Mouse (Mus musculus) heart, embryonic 16.5 days (tissue): ENCODE data around the gene Ltn1. TPM values are rescaled to one million over a fixed set of nuclear protein-coding genes. Genes with fewer than 3 reads are reported as not detected.

Source experiments
- ATAC-seq: fragments of 200-750 bp; cut with Nextera tagmentation; replicated peaks from 2 replicates; pipeline ENCODE4 v1.8.0; 2017; ENCODE audit warnings: moderate number of reproducible peaks; ENCODE audit not compliant: insufficient read depth, low FRiP score; ENCODE audit errors: extremely low read depth
- H3K27ac ChIP-seq: fragments of 300-500 bp; sonication (generic); 2 replicates; pipeline ENCODE4 v1.5.1; 2014; ENCODE audit warnings: mild to moderate bottlenecking, low read length, control low read depth, moderate library complexity
- H3K27me3 ChIP-seq: fragments of 300-500 bp; sonication (generic); 2 replicates; pipeline ENCODE4 v1.6.1; 2014; ENCODE audit warnings: low read length, mixed read lengths; ENCODE audit not compliant: control insufficient read depth, insufficient read depth
- H3K36me3 ChIP-seq: fragments of 300-500 bp; sonication (generic); 2 replicates; pipeline ENCODE4 v1.6.1; 2014; ENCODE audit not compliant: control insufficient read depth, insufficient read depth
- H3K4me1 ChIP-seq: fragments of 300-500 bp; sonication (generic); 2 replicates; pipeline ENCODE4 v1.6.1; 2014; ENCODE audit warnings: low read length, mixed read lengths; ENCODE audit not compliant: control insufficient read depth, insufficient read depth
- H3K4me2 ChIP-seq: fragments of 300-500 bp; sonication (generic); 2 replicates; pipeline ENCODE4 v1.6.1; 2014; ENCODE audit warnings: low read depth, mild to moderate bottlenecking, control low read depth, low read length
- H3K4me3 ChIP-seq: fragments of 300-500 bp; sonication (generic); 2 replicates; pipeline ENCODE4 v1.5.1; 2014; ENCODE audit warnings: mild to moderate bottlenecking, control low read depth, low read length
- H3K9ac ChIP-seq: fragments of 300-500 bp; sonication (generic); 2 replicates; pipeline ENCODE4 v1.6.1; 2014; ENCODE audit warnings: low read length, control low read depth
- H3K9me3 ChIP-seq: fragments of 300-500 bp; sonication (generic); replicated peaks from 2 replicates; pipeline ENCODE4 v1.6.1; 2016; ENCODE audit warnings: low read length; ENCODE audit not compliant: control insufficient read depth
- WGBS: fragments of 180-500 bp; shearing (Covaris S2); extraction: QIAGEN DNeasy Blood & Tissue Kit; methylation state at CpG from one replicate; pipeline ENCODE4 v1.1.7; 2014; 5-methylcytosine and 5-hydroxymethylcytosine counted together
- polyA plus RNA-seq: library from polyadenylated mRNA; unstranded; fragments of >200 nt; fragmentation: Nextera tagmentation; extraction: Ambion mirVana; gene quantifications from 2 replicates; pipeline ENCODE4 v1.2.1, GENCODE M21; 2015

Gene Ltn1
- polyA plus RNA-seq, 1 experiment from 2014 or later, result 18.2 TPM

GRCm38 (mm10) chr16:87364231-87364630, 68.2 kb downstream of the Ltn1 start:
- Histone ChIP-seq H3K27me3 (no peaks in the 10 kb centered on the region), H3K9me3 (no peaks in the 10 kb centered on the region), H3K9ac (no peak overlapping the region), H3K4me3 (no peak overlapping the region), H3K4me2 (no peak overlapping the region), H3K27ac (peak overlapping the region; percentile 65), H3K36me3 (peaks cover 38% of the 10 kb centered on the region; the same call in 1 of the 2 replicates), H3K4me1 (peaks cover 11% of the 10 kb centered on the region)
- WGBS, result 25% methylated on average over 4 of the region's 4 CpGs
- peak; percentile 55; the same call in 1 of the 2 replicates for ATAC-seq

DNA sequence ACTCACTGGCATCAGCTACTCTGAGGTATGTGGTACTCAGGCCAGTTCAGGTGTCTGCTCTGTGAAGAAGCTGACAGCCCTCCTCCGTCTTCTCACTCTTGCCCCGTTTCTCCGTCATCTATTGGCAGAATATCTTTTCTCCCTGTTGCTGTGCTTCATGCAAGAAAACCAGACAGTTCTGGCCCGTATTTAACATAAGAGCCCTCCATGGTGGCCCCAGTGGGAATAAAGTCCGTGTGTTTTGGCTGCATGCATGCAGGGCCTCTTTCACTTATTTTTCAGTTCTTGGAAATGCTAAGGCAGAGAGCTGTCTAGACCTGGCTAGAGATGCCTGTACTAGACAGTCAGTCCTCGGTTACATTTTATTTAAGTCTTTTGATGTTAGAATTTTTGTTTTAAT, 72.3 kb downstream of the Ltn1 start:
- 81% methylated on average over 6 of the region's 6 CpGs for WGBS
- Histone ChIP-seq H3K4me2 (no peak overlapping the region), H3K9me3 (no peaks in the 10 kb centered on the region), H3K27ac (no peak overlapping the region), H3K4me3 (no peak overlapping the region), H3K36me3 (peaks cover 41% of the 10 kb centered on the region), H3K4me1 (peaks cover 11% of the 10 kb centered on the region), H3K9ac (no peak overlapping the region), H3K27me3 (no peaks in the 10 kb centered on the region)
- ATAC-seq, result no peak

DNA sequence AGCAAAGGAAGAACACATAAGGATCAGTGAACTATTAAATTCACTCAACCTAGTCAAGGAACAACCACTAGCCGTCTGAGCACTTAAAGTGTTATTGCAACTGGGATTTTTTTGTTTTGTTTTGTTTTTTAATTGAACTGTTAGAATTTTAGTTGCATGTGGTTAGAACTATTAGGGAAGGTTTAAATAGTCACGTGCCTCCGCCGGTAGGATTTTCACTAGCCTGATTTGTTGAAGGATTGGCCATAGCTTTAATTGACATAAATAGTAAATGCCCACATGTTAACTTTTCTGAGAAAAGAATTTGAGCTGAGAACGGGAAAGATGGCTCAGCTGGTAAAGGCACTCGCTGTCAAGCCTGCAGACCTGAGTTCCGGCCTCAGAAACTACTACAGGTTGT, 77.7 kb downstream of the Ltn1 start:
- Histone ChIP-seq H3K27me3 (no peaks in the 10 kb centered on the region), H3K4me3 (peak overlapping the region; percentile 86), H3K9ac (peak overlapping the region; percentile 91), H3K9me3 (no peaks in the 10 kb centered on the region), H3K4me2 (peak overlapping the region; percentile 61), H3K4me1 (peaks cover 5% of the 10 kb centered on the region), H3K27ac (peak overlapping the region; percentile 99), H3K36me3 (peaks cover 26% of the 10 kb centered on the region)
- WGBS, result 78% methylated on average over 7 of the region's 7 CpGs
- no peak for ATAC-seq

DNA sequence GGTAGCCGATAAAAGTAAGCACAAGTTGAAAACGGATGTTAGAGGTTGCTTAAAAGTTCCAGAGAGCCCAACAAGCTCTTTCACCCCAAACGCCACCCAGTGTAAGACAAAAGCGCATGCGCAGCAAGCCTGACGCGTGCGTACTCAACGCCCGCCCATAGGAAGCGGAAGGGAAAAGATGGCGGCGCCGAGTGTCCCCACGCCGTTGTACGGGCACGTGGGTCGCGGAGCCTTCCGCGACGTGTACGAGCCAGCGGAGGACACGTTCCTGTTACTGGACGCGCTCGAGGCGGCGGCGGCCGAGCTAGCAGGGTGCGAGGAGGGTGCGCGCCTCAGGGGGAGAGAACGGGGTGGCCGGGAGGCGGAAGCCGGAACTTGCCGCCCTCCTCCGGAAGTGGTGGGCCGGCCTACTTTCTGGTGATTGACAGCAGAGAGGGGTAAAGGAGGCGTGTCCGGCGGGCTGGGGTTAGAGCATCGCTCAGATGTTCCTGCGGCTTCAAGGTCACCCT, 78.3 kb downstream of the Ltn1 start, which contains the start of gene N6amt1:
Gene N6amt1, plus strand, starts transcription at position 111 of the 509 bp plus-strand sequence.
- H3K27ac ChIP-seq, result peak within 1 kb of the TSS; percentile 99
- peak within 1 kb of the TSS; percentile 86 for H3K4me3 ChIP-seq
- under 1% methylated on average over 48 of the region's 48 CpGs for WGBS
- peaks cover 23% of the 10 kb centered on the region for H3K36me3 ChIP-seq
- ATAC-seq, result peak; percentile 99
- H3K4me1 ChIP-seq, result peaks cover 5% of the 10 kb centered on the region
- peak within 1 kb of the TSS; percentile 91 for H3K9ac ChIP-seq
- no peaks in the 10 kb centered on the region for H3K27me3 ChIP-seq
- H3K4me2 ChIP-seq, result peak within 1 kb of the TSS; percentile 61
- no peaks in the 10 kb centered on the region for H3K9me3 ChIP-seq

DNA sequence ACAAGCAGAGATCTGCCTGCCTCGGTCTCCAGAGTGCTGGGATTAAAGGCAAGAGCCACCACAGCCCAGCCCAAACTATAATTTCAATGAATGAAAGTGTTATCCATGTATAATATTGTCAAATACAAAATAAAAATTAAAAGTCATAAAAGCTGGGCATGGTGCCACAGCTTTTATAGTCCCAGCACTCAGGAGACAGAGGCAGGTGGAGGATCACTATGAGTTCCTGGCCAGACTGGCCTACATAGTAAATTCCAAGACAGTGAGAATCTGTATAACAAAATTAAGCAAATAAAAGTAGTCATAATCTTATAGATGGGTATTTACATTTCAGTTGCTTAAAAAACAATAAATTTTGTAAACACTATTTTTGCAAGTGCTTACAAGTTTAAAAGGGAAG, 78.8 kb downstream of the Ltn1 start:
- H3K27ac ChIP-seq, result no peak overlapping the region; the same call in 1 of the 2 replicates
- WGBS, result 97% methylated on average over 1 of the region's 1 CpGs
- H3K36me3 ChIP-seq, result peaks cover 18% of the 10 kb centered on the region
- H3K4me2 ChIP-seq, result peak overlapping the region; percentile 61
- H3K4me1 ChIP-seq, result peaks cover 9% of the 10 kb centered on the region
- no peaks in the 10 kb centered on the region for H3K9me3 ChIP-seq
- H3K9ac ChIP-seq, result peak overlapping the region; percentile 91; the same call in 1 of the 2 replicates
- no peaks in the 10 kb centered on the region for H3K27me3 ChIP-seq
- no peak for ATAC-seq
- peak overlapping the region; percentile 86 for H3K4me3 ChIP-seq

- H3K27me3 ChIP-seq, result no peaks in the 10 kb centered on the region
- 66% methylated on average over 5 of the region's 5 CpGs for WGBS
- H3K4me1 ChIP-seq, result peaks cover 16% of the 10 kb centered on the region
- H3K9ac ChIP-seq, result no peak overlapping the region
- no peak for ATAC-seq
- no peak overlapping the region for H3K4me2 ChIP-seq
- no peak overlapping the region for H3K4me3 ChIP-seq
- H3K9me3 ChIP-seq, result no peaks in the 10 kb centered on the region
- peaks cover 6% of the 10 kb centered on the region for H3K36me3 ChIP-seq
- H3K27ac ChIP-seq, result no peak overlapping the region
Observed at GRCm38 (mm10) chr16:87351386-87352105, 80.9 kb downstream of the Ltn1 start.

DNA sequence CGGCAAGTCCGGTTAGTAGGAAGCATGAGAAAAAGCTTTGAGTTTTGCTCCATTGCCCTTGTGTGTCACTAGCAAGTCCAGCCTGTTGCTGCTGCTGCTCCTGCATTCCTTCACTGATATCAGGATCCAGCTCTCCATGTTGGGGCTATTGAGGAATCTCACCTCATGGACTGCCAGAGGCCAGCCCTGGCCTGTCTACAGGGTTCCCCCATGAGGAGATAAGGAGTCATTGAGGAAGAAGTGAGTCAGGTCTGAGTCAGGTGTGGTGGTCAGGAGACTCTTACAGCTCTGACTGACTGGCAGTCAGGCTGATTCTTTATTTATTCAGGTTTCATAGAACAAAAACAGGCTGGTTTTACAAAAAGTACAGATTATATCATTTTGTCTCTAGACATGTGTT, 84.3 kb downstream of the Ltn1 start:
- Histone ChIP-seq H3K27me3 (no peaks in the 10 kb centered on the region), H3K9ac (peak overlapping the region; percentile 25; the same call in 1 of the 2 replicates), H3K4me2 (no peak overlapping the region), H3K9me3 (no peaks in the 10 kb centered on the region), H3K36me3 (no peaks in the 10 kb centered on the region), H3K4me1 (peaks cover 11% of the 10 kb centered on the region), H3K27ac (peak overlapping the region; percentile 79), H3K4me3 (no peak overlapping the region)
- peak; percentile 94 for ATAC-seq
- WGBS, result 44% methylated on average over 2 of the region's 2 CpGs

DNA sequence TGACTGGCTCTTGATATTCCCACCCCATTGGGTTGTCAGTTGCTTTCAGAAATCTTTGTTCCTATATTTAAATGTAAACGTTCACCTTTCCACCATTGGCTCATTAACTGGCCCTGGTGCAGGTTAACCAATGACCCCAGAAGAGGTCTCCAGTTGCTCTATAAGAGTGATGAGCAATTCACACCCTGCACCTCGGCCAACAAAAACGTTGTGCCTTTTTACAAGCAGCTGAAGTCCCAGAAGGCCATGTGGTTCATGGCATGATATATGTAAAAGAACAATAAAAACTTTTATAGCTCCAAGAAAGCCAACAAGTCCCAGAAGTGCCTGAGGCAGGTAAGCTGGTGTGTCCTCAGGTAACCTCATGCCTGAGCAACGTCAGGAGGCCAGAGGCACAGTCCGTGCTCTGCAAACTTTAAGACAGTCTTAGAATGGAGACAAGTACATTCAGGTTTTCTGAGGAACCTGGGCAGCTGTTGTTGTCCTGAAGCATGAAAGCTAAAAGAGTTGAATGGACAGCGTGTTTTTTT, 91.3 kb downstream of the Ltn1 start:
- no peak overlapping the region for H3K27ac ChIP-seq
- H3K4me2 ChIP-seq, result no peak overlapping the region
- H3K36me3 ChIP-seq, result no peaks in the 10 kb centered on the region
- 75% methylated on average over 6 of the region's 6 CpGs for WGBS
- no peaks in the 10 kb centered on the region for H3K9me3 ChIP-seq
- H3K4me3 ChIP-seq, result no peak overlapping the region
- no peaks in the 10 kb centered on the region for H3K4me1 ChIP-seq
- ATAC-seq, result no peak
- H3K27me3 ChIP-seq, result no peaks in the 10 kb centered on the region
- no peak overlapping the region for H3K9ac ChIP-seq

DNA sequence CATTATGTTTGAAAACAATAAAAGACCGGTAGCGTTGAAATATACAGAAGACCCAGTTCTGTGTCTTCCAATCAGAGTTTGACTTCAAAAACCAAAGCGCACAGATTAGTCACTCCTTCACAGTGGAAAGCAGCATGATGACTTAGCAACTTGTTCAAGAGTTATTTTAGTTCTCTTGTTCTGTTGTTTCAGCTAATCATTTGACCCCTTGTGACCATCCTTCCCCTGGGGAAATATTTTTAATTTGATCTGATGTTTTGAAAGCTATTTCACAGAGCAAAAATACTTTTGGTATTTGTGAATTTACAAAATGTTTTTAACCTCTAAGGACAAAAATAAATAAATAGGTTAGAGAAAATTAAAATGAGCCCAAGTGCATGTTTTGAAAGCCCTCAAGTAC, 97.7 kb downstream of the Ltn1 start:
- Histone ChIP-seq H3K4me2 (no peak overlapping the region), H3K9ac (no peak overlapping the region), H3K9me3 (no peaks in the 10 kb centered on the region), H3K4me3 (no peak overlapping the region), H3K36me3 (no peaks in the 10 kb centered on the region), H3K27ac (no peak overlapping the region), H3K4me1 (no peaks in the 10 kb centered on the region; the same call in 1 of the 2 replicates), H3K27me3 (no peaks in the 10 kb centered on the region)
- 84% methylated on average over 3 of the region's 3 CpGs for WGBS
- ATAC-seq, result no peak
